8 mouse cellular contexts compared by ENCODE assay signal in genomic region chr7:99828083-99828570, GRCm38 (mm10). TPM values are rescaled to one million over a fixed set of nuclear protein-coding genes. Genes with fewer than 3 reads are reported as not detected.
DNase-seq lines count a peak whose midpoint lies in the region; ATAC-seq and TF ChIP-seq lines count a peak whose summit lies in the region.

Neu3 (minus strand) TSS chr7:99828417.

- peak; percentile 95 for ATAC-seq in forebrain, embryonic 15.5 days (replicated peaks)
- peak; percentile 93 for ATAC-seq in neutrophil, adult 5-6 weeks (ENCODE audit: extremely low read depth, insufficient number of reproducible peaks, low FRiP score, poor library complexity, severe bottlenecking)

- H3K27me3 ChIP-seq in forebrain, embryonic 15.5 days = no peaks in the 10 kb centered on the region

- H3K27ac ChIP-seq in ES-E14 (ENCODE audit: insufficient read depth, low read depth, low read length, poor library complexity, severe bottlenecking) = no peak within 1 kb of the TSS
- H3K27ac ChIP-seq in forebrain, embryonic 15.5 days (replicated peaks) = peak within 1 kb of the TSS; percentile 52

- H3K36me3 ChIP-seq in ES-E14 (ENCODE audit: control insufficient read depth, insufficient read depth, low read length, poor library complexity, severe bottlenecking) = no peaks in the 10 kb centered on the region
- no peaks in the 10 kb centered on the region for H3K36me3 ChIP-seq in forebrain, embryonic 15.5 days

- H3K4me1 ChIP-seq in ES-E14 (ENCODE audit: control insufficient read depth in 2 of 2, insufficient read depth in 2 of 2, low read length in 2 of 2, poor library complexity in 1 of 2) = peaks cover 2 to 3% of the 10 kb centered on the region in 2 experiments; a peak in 1 of 4 replicates
- peaks cover 11% of the 10 kb centered on the region; the same call in 1 of the 2 replicates for H3K4me1 ChIP-seq in forebrain, embryonic 15.5 days
- peaks cover 3% of the 10 kb centered on the region for H3K4me1 ChIP-seq in lung, adult 2 months (ENCODE audit: control insufficient read depth, insufficient read depth, low read length)

- WGBS in forebrain, embryonic 15.5 days = under 1% methylated on average over 26 of the region's 26 CpGs
- 1% methylated on average over 26 of the region's 26 CpGs for WGBS in lung, adult 2 months

- in situ Hi-C loops in ES-E14 (cut with MboI; ENCODE audit: low sequenced_read_pairs in 2 of 2, unreplicated experiment in 2 of 2) = no loop called here

- H3K4me3 ChIP-seq in ES-E14 (ENCODE audit: insufficient read depth in 1 of 2, low read depth in 1 of 2, low read length in 2 of 2, poor library complexity in 1 of 2, severe bottlenecking in 1 of 2) = peak within 1 kb of the TSS; percentile 67 to 82
- H3K4me3 ChIP-seq in forebrain, embryonic 15.5 days = peak within 1 kb of the TSS; percentile 42
- H3K4me3 ChIP-seq in lung, adult 2 months (replicated peaks; ENCODE audit: extremely low read depth, low read depth, low read length) = peak within 1 kb of the TSS; percentile 61

- H3K9ac ChIP-seq in ES-E14 (ENCODE audit: insufficient read depth, low read depth, low read length, poor library complexity, severe bottlenecking) = peak within 1 kb of the TSS; percentile 78
- peak within 1 kb of the TSS; percentile 41 for H3K9ac ChIP-seq in forebrain, embryonic 15.5 days (replicated peaks)

- H3K9me3 ChIP-seq in ES-E14 (ENCODE audit: control insufficient read depth, insufficient read depth, low read depth, low read length) = no peaks in the 10 kb centered on the region
- H3K9me3 ChIP-seq in forebrain, embryonic 15.5 days = no peaks in the 10 kb centered on the region

- peak; percentile 79; the same call in 1 of the 2 replicates for TF ChIP-seq POLR2A in lung, adult 2 months (IDR thresholded peaks at IDR 0.05; ENCODE audit: borderline replicate concordance, extremely low read depth, low read depth, low read length)

- TF ChIP-seq CTCF in lung, adult 2 months (IDR thresholded peaks at IDR 0.05; ENCODE audit: insufficient read depth, low read length) = 0 out of 2 replicates have a peak, but pooled peaks have one; percentile 3

- intact Hi-C loops in heart, postnatal 25 days (cut with DNase I) = no loop called here

- H3K4me2 ChIP-seq in forebrain, embryonic 15.5 days (replicated peaks) = peak within 1 kb of the TSS; percentile 53

- DNase-seq in ES-E14 (ENCODE audit: low read depth, low spot score) = peak; percentile 90
- DNase-seq in cerebellum, adult 11-12 months = peak; percentile 95
- DNase-seq in heart, postnatal 25 days (ENCODE audit: low spot score) = peak; percentile 86
- DNase-seq in layer of hippocampus, adult 18-20 months (ENCODE audit: low spot score in 2 of 2) = peak; percentile 79 to 91
- DNase-seq in lung, adult 2 months = peak; percentile 90
- peak; percentile 89 to 90 for DNase-seq in thymus, adult 18-20 months

TF ChIP-seq in ES-E14, 5 proteins besides CTCF, POLR2A, EP300 and RAD21:
- TF ChIP-seq CHD2 (IDR thresholded peaks at IDR 0.05; ENCODE audit: low read depth, low read length) (no peak), HCFC1 (IDR thresholded peaks at IDR 0.05; ENCODE audit: borderline replicate concordance, insufficient read depth, low read length) (peak; percentile 74; the same call in 1 of the 2 replicates)
TF ChIP-seq in ES-E14: peak in this region for 1.

RNA-seq across cellular contexts. Expression of gene Neu3, which starts in this region (rescaled TPM):
- total RNA-seq in ES-E14 (2012; rRNA removed) = 2.2 and 2.4 TPM in 2 replicates
- polyA plus RNA-seq in forebrain, embryonic 15.5 days (2015; fragmentation: Nextera tagmentation; extraction: Ambion mirVana) = 1.6 and 1.9 TPM in 2 replicates
- total RNA-seq in heart, postnatal 25 days (2021) = 1 to 10 TPM; 4.1 to 4.2 TPM
- 1 to 10 TPM; 2.7 to 2.8 TPM for total RNA-seq in layer of hippocampus, adult 18-20 months (2021)
- 3.4 TPM in 2 replicates for polyA plus RNA-seq in lung, adult 2 months (2012; rRNA removed)
- total RNA-seq in neutrophil, adult 5-6 weeks (2017) = 1.6 and 1.7 TPM in 2 replicates
